Mouse (Mus musculus) spleen, postnatal 36 days (tissue): Measurements from ENCODE around the gene Ifna4.

Source experiments
- DNase-seq, 2 experiments: peaks; one replicate each; pipeline ENCODE4 v3.0.0; 2022; ENCODE audit warnings: low spot score in 2 of 2, mixed read lengths in 1 of 2

Gene Ifna4

GRCm38 (mm10) chr4:88865011-88865569 is 23.4 kb downstream of the Ifna4 start:
- peak in 1 of 2 experiments; percentile 16 for DNase-seq

GRCm38 (mm10) chr4:88867366-88867925 is 25.8 kb downstream of the Ifna4 start:
- peak; percentile 70 for DNase-seq

GRCm38 (mm10) chr4:88867926-88868911 is 26.6 kb downstream of the Ifna4 start:
- DNase-seq = peak; percentile 24 to 27

DNA sequence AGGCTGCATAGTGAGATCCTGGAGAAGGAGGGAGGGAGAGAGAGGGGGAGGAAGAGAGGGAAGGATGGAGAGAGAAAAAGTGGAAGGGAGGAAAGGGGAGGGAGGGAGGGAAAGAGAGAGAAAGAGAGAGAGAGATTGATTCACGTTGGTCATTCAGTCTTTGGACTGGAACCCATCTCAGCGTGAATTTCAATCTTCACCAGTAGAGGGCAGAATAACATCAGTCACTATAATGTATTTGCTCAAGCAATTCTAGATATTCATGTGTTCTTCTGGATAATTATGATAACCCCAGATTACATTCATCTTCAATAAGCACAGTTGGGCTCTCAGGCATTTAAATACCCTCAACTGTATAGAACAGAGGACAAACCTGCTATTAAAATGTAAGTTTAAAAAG is 31.0 kb downstream of the Ifna4 start:
- DNase-seq = peak in 1 of 2 experiments; percentile 14

- DNase-seq = no peak
These were observed 33.9 kb downstream of the Ifna4 start for GRCm38 (mm10) chr4:88875435-88876095.

- DNase-seq = no peak
These were observed 34.9 kb downstream of the Ifna4 start for GRCm38 (mm10) chr4:88876520-88876919.

- DNase-seq = peak; percentile 24 to 34
These were observed 36.6 kb downstream of the Ifna4 start for GRCm38 (mm10) chr4:88878246-88878645.

DNA sequence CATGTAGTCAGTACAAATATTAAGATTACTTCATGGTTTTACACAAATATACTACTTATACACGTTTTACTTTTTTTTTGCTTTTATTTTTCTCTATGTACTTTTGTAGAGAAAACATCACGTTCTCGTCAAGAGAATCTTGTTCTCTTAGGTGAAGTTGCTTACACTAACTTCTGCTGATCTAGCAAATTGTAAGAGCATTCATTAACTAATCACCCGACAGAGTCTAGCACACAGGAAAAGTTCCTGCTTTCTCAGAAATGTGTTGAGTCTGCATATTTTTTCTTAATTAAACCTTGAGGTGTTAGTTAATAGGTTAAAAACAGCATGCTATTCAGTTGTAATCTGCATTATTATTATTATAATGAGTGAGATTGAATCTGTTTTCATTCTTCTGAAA is 37.1 kb downstream of the Ifna4 start:
- no peak for DNase-seq

DNA sequence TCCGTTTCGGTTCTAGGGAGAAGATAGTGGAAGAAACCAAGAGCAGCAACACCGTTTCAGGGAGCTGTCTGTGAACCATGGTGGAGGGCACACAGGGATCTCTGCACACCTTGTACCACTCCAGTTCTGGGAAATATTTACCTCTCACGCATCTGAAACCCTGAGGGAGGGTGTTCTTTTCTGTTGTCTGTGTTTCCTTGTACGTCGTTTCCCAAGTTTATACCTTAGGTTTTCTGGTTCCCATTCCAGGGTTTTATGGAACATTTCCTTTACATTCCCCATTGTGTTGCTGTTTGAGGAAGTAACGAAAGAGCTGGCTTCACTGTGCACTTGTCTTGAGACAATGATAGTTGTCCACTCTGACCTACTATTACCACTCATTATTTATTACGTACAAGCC is 38.4 kb downstream of the Ifna4 start, which contains the start of gene Ifne:
Ifne (minus strand) TSS at position 101 of the 400 bp plus-strand sequence.
- no peak for DNase-seq

DNA sequence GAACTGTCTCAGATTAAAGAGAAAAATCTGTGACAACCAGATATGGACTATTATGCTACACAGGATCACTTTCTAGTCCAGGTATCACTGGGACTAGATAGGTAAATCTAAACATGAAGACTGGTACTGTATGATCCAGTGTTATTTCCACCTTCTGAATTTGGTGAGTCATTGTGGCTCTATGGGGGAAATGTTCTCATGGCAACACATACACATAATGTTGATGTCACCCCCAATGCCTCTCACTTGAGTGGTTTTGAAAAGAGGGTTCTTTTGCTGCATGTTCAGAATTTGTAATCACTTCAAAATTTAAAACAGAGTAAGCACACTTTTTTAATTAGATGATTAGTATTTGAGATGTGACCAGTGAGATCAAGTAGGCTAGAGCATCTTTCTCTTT is 46.6 kb downstream of the Ifna4 start:
- no peak for DNase-seq
